Mouse (Mus musculus): ENCODE measurements around the gene Tmem30a.

The Tmem30a gene

DNA sequence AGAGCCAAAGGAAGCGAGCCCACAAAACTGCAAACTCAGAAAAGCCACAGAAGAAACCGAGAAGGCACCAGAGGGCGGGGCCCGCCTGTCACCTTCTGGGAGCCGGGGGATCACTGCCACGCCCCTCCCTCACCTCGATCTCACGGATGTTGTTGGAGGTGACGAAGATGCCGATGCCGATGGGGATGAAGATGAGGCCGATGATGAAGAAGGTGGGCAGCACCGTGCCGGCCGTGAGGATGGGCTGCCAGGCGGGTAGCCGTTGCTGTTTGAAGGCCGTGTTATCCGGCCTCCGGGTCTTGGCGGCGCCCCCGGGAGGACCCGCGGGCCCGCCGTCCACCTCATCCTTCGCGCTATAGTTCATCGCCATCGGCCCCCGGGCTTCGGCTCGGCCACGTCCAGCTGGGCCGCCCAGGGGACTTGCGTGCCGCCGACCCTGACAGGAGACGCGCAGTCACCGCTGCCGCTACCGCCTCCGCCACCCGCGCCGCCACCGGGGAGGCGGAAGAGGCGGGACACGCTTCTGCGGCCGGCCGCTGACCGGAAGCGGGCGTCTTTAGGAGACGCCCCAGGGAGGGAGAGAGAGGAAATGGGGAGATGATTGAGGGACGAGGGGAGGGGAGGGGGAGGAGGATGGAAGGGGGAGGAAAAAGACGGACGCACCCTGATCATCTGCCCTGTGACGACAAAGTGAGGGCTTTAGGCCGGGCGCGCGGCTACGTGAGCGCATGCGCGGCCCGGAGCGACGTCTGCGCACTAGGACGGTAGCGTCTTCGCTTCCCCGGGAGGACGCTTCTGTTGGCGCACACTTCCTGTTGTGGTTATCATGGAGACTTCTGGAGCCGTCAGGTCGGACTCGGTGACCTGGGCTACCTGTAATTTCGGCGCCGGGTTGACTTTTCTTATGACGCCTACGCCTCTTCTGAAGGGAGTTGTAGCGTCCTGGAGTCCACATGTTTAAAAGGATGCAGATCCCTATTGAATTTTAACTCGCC is at the start of gene Tmem30a:
Tmem30a (minus strand) TSS at position 667 of the 995 bp plus-strand sequence.
- peak; percentile 87 for DNase-seq (ENCODE audit: low spot score)

DNA sequence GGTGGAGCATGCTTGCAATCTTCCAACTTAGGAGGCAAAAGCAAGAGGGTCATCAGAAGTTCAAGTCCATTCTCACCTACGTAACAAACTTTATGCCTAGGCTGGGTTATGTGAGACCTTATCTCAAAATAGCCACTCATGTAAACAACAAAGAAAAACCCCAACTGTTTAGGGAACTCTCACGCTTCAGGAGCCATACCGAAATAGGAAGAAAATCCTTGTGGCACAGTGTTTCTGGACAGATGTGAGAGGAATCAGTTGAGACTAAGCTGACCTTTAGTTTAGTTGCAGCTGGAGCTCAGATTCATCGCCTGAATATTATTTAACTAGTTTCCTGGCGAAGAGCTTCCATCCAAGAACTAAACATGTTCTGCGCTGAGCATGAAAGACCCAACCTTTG is 49.3 kb upstream of the Tmem30a start:
- DNase-seq (ENCODE audit: low spot score) = no peak

DNA sequence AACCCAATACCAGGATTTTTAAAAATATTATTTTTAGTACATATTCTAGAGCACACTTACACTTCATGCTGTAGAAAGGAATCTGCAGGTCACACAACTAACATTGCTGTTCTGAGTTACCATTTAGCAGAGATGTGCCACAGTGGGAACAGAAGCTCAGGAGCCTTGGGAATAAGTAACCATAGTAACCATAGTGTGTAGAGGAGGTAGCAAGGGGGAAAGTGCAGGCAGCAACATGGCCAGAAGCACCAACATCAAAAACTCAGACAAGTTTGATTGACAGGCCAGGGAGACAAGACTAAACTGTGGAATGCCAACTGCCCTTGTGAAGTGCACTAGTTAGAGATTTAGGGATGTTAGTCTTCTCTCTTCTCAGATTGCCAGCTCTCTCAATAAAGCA is 48.7 kb upstream of the Tmem30a start:
- DNase-seq (ENCODE audit: low spot score) = no peak

DNA sequence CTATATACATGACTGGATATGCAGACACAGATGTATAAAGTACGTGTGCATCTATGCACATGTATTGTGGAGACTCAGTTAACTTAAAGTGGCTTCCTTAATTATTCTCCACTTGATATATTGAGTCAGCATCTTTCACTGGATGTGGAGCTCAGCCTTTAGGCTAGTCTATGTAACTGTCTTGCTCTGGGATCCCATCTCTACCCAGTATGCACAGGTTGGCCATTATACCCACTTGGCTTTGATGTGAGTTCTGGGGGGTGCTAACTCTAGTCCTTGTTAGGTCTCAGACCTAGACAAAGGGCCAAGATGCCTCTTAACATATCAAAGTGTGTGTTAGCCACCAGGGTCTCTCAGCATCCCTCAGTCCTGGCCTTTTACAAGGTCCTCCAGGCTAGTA is 38.0 kb upstream of the Tmem30a start:
- DNase-seq (ENCODE audit: low spot score) = no peak

DNA sequence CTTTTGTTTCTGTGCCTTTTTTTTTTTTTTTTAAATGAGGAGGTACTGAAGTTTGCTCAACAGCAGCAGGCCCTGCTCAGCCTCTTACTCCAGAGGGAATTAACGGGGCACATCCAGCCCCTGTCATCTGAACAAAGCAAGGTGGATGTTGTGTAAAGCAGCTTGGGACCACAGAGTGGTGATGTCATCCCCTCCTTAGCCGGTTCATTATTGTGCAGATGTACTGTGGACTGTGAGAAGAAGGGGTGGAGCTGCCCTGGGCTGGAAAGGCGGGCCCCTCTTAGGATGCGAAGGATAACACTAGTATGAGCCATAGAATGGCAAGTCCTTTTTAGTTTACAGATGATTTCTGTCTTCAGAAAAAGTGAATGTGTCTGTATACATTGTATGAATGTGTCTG is 37.6 kb upstream of the Tmem30a start:
- no peak for DNase-seq (ENCODE audit: low spot score)

DNA sequence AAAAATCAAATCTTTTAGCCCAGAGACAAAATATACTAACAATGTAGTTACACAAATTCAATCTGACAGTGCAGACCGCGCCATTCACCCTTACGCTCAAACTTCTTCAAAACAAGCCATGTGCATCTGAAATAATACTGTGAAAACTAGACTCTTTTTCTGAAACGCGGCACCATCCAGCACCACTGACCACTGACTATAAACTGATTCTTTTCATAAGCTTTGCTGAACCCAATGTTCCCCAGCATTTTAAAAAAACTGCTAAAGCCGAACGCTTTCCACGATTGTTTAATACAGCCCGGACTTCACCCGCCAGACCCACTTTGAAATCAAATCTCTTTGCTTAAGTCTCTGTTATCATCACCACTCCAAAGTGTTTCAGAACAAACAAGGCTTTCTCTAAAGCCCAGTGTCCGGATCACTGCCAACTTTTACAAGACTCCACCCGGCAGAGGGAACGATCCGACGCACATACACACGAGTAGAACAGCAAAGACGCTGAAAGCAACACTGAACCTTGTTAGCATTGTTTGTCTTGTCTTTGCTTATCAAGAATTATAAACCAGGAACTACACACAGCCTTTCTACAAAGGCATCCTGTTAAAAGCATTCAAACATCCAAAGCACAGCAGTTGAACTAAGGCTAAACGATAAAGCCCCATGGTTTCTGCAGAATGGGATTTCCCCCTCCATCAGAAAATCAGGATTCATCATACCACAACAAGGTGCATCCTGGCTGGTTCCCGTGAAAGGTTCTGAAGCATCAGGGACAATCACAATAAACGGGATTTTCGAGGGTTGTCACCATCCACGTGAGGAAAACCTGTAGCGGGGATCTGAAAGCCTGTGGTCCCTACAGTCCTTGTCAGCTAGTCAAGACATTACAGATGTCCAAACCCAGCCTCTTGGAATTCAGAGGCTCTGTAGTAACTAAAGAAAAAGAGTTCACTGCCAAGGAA is 36.8 kb upstream of the Tmem30a start:
- DNase-seq (ENCODE audit: low spot score) = no peak

DNA sequence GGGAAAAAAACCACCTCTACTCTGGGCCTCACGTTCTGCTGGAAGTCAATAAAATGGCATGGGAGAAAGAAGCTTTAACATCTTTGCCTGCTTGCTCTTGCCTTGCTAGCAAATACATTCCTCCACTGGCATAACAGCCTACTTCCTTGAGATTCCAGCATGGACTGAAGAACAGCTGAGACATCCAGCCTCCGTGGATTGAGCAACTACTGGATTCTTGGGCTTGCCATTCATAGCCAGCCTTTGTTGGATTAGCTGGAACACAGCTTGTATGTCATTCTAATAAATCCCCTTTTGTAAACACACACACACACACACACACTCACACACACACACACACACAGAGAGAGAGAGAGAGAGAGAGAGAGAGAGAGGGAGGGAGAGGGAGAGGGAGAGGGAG is 33.8 kb upstream of the Tmem30a start:
- DNase-seq (ENCODE audit: low spot score) = no peak

DNA sequence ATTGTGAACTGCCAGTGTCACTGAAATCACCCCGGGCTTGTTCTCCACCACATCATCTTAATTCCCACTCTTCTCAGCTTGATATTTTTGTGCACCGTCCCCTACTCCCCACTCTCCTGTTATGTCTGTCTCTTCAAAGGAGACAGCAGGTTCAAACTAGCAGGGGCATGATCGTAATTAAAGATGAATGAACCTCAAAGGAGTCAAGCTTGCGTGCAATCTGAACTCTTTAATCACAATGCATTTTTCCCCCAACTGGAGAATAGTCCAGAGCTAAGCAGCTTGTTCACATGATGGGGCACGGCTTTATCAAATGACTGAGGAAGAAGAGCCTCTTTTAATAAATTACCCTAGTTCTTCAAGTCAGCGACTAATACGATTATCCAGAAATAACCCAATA is 32.2 kb upstream of the Tmem30a start:
- DNase-seq (ENCODE audit: low spot score) = no peak

DNA sequence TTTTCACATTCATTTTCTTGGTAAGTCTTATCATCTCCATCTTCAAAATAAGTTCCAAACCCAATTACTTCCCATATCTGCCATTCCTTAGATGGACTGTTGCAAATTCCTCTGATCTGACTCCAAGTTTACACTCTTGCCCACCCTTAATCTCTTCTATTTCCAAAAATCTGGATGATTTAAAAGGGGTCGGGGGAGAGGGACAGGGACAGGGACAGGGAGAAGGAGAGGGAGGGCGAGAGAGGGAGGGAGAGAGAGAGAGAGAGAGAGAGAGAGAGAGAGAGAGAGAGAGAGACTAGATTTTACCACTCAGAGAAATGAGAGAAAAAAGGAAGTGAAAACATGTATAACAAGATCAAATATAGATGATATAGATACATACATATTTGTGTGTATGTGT is 30.5 kb upstream of the Tmem30a start:
- DNase-seq (ENCODE audit: low spot score) = no peak

DNA sequence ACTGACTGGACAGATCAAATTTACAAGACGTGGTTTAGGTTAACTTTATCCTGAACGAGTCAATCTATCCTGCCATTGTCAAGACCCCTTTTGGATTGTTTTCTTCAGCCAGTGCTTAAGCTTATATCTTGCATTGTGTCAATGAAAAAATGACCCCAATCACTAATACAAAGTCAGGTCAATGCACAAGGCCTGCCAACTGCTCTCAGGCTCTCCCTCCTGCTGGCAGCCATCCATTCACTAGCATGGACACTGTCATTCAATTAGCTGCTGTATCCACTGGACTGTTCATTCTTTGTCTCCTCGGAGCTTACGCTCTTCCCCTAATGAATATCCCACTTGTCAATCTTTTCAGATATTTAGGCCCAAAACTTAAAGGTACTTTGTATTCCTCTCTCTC is 30.1 kb upstream of the Tmem30a start:
- no peak for DNase-seq (ENCODE audit: low spot score)

DNA sequence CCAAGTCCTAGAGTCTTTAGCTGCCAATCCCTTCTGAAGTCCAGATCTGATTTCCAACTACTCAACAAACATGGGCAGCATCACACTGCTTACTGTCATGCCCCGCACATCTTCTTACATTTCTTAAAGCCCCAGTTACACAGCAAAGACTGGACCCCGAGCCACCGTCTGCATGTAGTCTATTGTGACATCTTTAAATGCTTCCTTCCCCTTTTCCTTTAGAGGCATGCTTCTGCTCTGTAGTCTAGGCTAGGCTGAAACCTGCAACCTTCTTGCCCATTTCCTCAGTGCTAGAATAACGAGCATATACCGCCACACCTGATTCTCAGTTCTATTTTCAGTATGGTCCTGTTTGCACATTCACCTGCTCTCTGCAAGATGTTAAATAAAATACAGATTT is 23.2 kb upstream of the Tmem30a start:
- no peak for DNase-seq (ENCODE audit: low spot score)

DNA sequence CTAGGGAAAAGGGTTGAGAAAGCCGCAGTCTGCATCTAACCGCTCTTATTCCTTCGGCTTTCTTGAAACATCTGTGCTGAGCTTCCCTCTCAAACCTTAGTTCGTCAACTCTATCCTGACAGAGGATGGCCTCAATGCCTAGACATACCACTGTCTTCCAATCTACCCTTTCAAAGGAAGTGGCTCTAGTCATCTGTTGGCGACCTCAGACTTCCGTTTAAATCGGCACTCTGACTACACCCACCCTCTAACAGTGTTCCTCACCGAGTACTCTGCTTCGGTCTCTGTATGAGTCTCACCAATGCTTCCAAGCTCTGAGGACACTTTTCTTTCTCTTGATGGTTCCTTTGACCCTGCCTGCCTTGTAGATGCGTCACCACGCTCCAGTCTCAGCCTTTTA is 22.7 kb upstream of the Tmem30a start:
- no peak for DNase-seq (ENCODE audit: low spot score)

DNA sequence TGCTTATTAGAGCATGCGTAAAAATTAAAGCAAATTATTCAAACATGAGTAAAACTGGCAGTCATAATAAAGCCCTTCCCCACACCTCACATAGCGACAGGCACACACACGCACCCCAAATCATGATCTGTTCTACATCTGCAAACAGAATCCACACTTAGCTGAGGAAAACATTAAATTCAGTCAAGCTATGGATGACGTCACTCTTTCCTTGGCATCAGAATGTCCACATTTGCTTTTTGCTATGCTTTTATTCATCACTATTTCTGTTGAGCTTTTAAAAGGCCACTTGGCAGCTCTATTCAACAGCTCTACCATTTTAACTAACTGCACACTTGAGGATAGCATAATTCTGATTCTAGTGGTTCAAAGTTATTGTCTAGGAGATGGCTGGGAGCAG is 21.3 kb upstream of the Tmem30a start:
- no peak for DNase-seq (ENCODE audit: low spot score)

DNA sequence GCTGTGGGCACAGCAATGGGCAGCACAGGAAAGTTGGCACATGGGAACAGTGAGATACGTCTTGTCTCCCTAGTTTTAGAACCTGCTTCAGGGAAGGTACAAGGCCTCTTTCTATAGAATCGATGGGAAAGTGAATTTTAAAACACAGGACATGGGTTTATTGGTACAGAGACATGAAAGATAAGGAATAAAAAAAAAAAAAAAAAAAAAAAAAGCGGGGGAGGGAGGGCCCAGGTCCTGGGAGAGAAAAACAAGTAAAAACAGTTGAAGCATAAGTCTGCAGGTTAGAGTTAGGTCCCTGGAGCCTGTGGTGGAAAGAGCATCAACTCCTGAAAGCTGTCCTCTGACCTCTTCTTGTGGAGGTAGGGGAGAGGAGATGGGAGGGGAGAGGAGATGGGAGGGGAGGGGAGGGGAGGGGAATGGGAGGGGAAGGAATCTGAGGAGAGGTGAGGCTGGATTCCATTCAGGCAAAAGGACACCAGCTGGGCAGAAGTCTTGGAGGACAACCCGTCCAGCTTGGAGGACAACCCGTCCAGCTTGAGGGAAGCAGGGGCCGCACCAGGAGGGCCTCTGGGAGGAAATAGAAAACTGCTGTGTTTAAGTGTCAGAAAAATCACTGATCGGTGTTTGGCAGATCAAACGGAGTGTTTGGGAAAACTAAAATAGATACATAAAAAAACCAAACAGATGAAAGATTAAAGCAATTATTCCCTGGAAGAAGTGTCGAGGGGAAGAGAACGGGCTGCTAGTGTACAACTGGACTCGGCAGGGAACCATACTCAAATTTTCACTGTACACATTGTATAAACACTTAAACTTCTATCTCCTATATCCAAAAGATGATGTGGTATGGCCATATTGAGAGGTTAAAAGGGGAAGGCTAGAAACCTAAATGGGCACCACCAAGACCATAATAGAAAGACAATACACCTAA is 17.9 kb upstream of the Tmem30a start:
- no peak for DNase-seq (ENCODE audit: low spot score)

DNA sequence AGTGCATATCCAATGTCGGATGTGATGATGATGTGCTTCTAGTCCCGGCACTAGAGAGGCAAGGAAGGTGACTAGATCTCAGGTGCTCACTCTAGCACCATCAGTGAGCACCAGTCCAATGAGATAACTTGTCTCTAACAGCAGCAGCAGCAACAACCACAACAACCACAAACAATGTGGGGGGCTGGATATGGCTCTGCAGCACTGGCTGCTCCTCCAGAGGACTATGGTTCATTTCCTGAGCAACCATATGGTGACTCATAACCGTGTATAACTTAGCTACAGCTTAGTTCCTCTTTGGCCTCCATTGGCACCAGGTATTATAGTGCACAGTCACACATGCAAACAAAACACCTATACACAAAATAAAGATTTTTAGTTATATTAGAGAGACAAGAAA is 17.2 kb upstream of the Tmem30a start:
- DNase-seq (ENCODE audit: low spot score) = no peak

DNA sequence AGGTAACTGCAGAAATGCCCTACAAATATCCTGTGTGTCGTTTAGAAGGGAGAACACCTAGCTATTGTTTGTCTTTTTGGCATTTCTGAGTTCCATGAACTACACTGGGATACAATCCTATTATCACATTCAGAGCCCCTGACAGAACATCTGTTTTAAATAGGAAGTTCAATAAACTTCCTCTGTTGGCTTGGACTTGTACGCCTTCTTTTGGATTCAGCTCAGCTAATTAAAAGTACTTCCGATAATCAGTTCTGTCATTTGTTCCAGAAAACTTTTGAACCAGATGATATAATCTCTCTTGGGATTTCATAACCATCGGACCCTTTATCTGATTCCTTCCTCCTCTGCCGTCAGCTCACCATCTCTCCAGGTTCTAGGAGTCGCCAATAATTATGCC is 16.1 kb upstream of the Tmem30a start:
- no peak for DNase-seq (ENCODE audit: low spot score)

DNA sequence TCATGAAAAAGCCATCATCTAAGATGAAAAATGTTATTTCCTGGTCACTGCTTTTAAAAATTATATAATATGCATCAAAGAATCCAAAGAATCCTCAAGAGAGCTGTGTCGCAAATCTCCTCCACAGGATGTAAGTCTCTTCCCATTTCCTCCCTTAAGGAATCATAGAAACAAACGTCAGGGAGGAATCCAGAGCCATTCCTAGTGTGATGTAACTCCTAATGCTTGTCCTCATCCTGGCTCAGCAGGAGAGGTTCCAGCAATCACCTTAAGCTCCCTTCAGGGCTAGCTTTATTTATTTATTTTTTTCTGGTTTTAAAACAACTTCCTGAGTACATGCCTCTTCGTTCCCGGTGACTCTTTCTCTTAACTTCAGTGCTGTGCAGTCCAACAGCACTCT is 13.9 kb upstream of the Tmem30a start:
- no peak for DNase-seq (ENCODE audit: low spot score)

DNA sequence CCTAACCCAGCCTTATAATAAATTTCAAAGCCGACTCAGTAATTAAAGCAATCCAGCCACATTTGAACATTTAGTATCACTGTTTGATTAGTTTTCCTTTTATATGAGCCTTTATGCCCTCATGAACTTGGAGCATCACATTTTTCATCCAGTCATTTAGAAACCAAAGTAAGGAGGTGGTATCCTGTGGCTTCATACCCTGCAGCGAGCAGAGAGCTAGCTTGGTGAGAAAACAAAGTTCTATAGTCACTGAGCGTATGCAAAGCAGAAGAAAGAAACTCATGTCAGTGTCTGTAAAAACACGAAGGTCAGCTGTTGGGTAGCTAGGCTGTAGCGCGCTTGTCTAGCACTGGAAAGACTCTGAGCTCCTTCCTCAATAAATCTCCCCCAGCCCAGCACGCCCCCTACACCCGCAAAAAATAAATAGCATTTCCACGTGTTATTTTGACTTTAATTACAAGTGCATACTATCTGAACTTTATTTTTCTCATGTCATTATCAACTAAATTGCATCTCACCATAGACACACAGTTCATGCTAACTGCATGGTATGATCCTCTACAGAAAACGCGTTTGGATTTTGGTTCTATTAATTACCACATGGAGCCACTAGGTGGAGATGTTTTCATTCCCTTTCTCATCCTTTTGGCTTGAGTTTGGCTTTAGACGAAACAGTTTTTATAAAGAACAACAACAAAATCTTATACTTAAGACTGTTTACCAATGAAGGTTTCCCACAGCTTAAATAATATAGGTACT is 13.2 kb upstream of the Tmem30a start:
- DNase-seq (ENCODE audit: low spot score) = peak; percentile 25

DNA sequence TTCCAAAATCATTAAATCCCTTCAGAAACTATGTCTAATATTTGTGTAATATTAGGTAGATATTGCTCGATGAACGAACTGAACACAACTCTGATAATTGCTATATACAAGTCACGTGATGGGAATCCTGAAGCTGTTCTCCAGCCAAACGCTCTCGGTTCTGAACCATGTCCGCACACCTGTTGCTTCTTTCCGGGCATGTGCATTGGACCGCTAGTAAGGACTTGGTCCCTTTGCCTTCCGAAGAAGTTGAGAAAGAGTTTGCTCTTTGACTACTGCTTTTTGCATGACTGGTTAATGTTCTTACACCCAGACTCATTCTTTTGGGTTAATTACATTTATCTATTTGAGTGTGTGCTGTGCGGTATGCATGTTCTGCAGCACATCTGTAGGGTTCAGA is 12.1 kb upstream of the Tmem30a start:
- no peak for DNase-seq (ENCODE audit: low spot score)

DNA sequence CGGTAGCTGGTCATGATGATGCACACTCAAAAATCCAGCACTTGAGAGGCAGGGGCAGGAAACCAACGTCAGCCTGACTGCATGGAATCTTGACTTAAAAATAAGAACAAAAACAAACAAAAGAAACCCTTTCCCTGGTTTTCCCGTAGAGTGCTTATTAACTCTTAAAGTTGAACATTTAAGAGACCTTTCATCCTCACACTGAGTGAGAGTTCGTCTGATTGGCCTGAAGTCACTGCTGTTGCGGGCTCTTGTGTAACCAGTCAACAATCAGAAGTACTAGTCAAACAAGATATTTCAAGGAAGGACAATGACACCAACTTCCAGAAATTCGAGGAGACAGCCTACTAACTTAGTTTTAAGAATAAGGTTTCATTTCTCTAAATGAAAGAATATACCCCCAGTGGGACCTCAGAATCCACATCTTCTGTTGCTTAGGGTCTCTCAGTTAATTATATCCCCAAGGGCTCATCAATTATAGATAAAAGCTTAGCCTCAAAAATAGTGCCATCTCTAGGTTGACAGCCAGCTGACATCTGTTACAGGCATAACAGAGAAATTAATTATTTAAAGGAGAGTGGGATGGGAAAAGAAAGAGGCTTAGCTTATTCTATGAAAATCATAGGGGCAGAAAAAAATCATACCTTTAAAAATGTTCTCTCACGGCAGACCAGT is 3.3 kb upstream of the Tmem30a start:
- DNase-seq (ENCODE audit: low spot score) = no peak

Data from ovary, postnatal 14 days (tissue).